Mouse (Mus musculus) left cerebral cortex, adult 8-10 months (tissue): ENCODE data around the gene Kif18b. TPM values are rescaled to one million over a fixed set of nuclear protein-coding genes. Genes with fewer than 3 reads are reported as not detected.

Experiments used
- DNase-seq, 2 experiments: peaks; one replicate each; pipeline ENCODE4 v3.0.0; 2022; ENCODE audit warnings: low spot score in 2 of 2
- total RNA-seq, 4 experiments: library from RNA; stranded (reverse); gene quantifications; 2 replicates each; pipeline ENCODE4 v1.2.4; 2022

Gene Kif18b
- total RNA-seq, result under 1 TPM in 1 of 4 experiments, not detected in 3; 0.17 TPM

- peak; percentile 81 to 92 for DNase-seq
Measured at GRCm38 (mm10) chr11:102924557-102925350, at the start of gene Kif18b. Gene Kif18b (minus strand): TSS chr11:102925124.

- DNase-seq, result no peak
Measured at GRCm38 (mm10) chr11:102972326-102972725, 47.4 kb upstream of the Kif18b start.

- DNase-seq, result no peak
Measured at GRCm38 (mm10) chr11:102971604-102972003, 46.7 kb upstream of the Kif18b start.

- DNase-seq, result no peak
Measured at GRCm38 (mm10) chr11:102964547-102965091, 39.7 kb upstream of the Kif18b start.

DNA sequence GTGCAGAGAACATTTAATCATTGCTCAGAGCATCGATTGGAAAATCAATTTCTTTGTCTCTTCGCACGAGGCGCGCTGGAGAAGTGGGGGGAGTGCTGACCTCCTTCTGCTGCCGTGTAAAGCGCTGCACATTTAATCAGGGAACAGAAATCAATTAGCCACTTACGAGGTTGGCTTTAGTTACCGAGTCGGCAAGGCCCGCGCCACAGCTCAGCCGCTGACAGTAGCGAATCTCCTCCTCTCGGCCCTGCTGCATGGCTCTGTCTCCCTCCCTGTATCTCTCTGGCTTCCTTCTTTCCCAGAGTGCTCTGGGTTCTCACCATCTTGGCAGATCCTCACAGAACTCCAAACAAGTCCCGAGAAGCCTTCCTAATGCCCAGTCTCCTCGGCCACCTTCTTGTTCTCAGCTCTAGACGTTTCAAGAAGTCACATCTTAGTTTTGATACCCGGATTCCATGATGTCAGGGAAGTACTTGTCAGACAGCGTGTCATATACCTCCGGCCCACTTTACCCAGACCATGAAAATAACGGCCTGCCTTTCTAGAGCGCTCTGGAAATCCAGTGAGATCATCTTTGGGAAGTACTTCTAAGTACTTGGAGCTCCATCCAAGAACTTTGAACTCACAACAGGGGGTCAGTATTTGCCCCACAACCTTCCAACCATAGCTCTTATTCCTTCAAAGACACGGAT is 39.1 kb upstream of the Kif18b start:
- DNase-seq, result no peak

GRCm38 (mm10) chr11:102963246-102963854 is 38.4 kb upstream of the Kif18b start:
- no peak for DNase-seq

DNA sequence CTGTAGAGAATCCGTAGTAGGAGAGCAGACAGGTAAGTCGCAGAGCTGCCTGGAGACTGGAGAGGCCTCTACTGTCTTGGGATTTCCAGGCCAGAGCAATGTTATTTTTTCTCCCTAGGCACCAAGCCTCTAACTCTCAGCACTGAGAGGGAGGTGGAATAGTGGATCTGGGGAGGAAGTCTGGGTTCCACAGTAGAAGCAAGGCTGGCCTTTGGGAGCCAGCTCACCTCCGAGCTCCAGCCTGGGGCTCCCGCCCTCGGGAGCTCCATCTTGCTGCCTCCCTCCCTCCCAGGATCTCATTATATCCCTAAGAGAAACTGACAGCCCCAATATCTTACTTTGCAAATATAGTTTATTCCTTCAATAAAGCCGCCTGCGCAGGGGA is 37.9 kb upstream of the Kif18b start:
- DNase-seq, result no peak

- no peak for DNase-seq
Measured at GRCm38 (mm10) chr11:102961082-102961481, 36.2 kb upstream of the Kif18b start.

DNA sequence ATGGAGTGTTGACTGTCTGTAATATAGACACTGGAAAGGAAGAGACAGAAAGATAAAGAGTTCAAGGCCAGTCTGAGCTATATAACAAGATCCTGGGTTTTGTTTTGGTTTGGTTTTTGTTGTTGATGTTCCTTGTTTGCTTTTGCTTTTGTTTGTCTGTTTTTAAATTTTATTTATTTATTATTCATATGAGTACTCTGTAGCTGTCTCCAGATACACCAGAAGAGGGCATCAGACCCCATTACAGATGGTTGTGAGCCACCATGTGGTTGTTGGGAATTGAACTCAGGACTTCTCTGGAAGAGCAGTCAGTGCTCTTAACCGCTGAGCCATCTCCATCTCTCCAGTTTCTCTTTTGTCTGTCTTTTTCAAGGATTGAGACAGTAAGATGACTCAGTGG is 33.9 kb upstream of the Kif18b start:
- DNase-seq, result no peak

DNA sequence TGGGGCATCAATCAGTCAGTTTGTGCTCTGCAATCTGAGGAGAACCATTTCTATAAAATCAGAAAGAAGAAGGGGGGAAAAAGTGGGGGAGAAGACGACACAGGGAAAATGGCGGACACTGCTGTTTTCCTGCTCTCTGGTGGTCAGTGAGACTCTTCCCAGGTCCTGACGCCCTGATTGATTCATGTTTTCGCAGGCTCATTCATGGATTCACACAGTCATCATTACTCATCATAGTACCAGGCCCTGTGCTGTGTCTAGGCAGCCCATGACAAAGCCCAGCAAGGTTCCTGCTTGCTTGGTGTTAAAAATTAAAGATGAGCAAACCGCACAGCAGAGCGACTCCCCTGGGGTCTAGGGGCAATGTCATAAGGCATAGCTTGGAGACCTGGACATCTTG is 33.5 kb upstream of the Kif18b start:
- no peak for DNase-seq

GRCm38 (mm10) chr11:102957692-102958091 is 32.8 kb upstream of the Kif18b start:
- no peak for DNase-seq

- DNase-seq, result no peak
Measured at GRCm38 (mm10) chr11:102956962-102957614, 32.2 kb upstream of the Kif18b start.

DNA sequence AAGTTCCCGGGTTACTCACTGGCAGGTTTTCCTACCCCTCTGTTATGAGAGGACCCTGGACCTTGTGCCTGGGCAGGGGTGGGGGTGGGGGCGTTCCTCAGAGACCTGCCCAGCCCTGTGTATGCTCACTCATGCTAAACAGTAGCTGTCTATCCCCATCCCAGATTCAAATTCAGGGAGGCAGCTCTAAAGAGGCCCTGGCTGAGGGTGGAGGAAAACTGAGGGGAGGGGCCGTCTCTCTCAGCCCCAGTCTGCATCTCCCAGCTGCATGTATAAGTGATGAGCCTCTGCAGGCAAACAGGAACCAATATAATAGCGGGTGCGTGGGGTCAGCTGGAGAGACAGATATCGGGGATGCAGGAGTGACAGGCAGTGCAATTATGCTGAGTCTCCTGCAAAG is 28.0 kb upstream of the Kif18b start:
- no peak for DNase-seq

DNA sequence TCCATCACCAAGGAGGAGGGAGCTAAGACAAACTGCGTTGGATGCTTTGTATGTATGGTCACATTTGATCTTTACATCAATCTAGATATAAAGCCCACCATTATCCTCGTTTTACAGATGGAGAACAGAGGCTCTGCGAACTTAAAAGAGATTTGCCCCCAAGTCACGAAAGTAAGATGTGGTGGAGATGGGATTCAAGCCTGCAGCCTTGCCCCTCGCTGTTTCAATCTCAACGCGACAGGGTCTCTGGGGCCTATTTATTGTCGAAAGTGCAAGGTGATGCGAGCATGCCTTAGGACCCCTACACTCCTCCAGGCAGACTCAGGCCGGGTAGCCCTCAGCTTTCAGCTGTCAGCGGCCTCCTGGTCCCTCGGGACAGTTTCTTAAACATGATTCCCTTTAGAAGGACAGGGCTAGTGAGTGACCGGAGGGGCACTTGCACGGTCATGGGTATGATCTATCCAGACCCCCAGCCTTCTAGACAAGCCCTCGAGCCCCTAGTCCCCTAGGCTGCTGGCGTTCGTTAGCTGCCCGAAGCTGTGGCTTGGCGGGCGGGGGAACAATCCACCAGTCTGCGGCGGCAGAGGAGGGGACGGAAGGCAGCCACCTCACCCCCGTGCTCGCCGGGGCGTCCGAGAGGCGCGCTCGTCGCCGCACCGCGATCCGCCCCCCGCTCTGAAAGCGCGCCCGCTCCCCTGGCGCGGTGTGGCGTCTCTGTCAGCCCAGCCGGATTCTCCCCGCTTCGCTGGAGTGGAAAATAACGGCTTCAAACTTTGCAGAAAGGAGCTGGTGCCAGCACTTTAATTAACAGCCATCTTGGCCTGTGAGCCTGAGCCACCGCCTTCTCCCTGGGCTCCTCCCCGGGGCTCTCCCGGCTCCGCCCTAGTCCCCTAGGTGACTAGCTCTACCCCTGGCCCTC is 23.4 kb upstream of the Kif18b start:
- DNase-seq, result no peak

DNA sequence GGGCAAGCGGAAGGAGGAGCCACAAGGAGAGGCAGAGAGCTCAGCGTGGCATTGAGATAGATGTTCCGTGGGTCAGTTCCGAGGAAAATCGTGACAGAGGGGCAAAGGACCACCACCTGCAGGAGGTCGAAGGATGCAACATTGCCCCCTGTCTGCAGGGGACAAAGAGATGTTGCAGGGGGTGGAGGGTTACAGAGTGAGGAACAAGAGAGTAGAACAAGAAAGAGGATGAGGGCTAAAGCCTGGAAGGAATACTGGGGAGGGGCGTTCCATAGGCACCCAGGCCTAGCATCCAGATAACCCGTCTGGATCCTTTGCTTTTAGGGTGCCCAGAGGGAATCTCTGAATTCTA is 22.0 kb upstream of the Kif18b start:
- DNase-seq, result no peak

DNA sequence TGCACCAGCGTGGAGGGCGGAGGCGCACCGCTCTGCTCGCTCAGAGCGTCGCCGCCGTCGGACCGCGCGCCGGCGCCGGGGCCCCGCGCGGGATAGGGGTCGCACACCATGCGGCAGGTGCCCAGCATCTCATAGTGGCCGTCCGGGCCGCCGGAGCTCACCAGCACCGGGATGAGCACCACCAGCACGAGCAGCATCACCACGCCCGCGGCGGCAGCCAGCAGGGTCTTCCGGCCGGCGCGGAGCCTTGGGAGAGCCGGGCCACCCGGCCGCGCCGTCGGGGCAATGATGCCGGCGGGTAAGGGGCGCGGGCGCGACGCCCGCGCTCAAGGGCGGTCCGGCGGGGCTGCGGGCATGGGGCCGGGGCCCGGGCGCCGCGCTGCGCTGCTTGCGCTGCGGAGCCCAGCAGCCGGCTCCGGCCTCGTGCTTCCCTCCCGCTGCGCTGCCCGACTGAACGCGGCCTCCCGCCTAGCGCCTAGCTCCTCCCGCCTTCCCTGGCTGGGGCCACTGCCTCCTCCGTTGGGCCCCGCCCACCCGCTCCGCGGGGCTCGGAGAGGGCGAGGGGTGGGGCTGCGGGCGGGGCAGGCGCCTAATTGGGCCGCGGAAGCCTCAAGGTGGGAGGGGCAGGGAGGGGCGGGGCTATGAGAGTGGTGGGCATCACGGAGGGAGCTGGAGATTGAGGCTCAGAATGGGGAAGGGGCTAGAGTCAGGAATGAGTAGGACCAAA is 21.5 kb upstream of the Kif18b start, which contains the start of gene C1ql1:
Gene C1ql1, minus strand, starts transcription at position 424 of the 727 bp plus-strand sequence.
- peak in 1 of 2 experiments; percentile 45 for DNase-seq

- DNase-seq, result no peak
Measured at GRCm38 (mm10) chr11:102945306-102946264, 20.7 kb upstream of the Kif18b start.

DNA sequence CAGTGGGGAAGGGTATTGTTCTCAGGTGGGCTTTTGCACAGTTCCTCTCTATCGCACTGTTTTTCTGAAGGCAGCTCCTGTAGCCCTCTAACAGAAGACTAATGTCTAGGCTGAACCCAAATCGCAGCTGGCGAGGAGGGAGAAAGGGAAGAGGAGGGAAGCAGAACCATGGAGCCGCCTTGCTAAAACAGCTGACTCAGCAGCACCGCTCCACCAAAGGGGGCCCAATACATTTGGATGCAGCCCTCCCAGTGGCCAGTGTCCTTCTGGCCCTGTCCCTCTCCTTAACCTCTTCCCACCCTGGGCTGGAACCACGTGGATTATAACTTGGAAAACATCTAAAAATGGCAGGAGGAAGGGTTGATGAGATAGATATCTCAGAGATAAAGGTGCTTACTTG is 16.3 kb upstream of the Kif18b start:
- no peak for DNase-seq
